Mouse (Mus musculus) gastrocnemius, postnatal 4 days (tissue): ENCODE measurements at regions not wholly inside any gene's neighbourhood (a gene's known extent, or its start where the extent isn't known, plus 50 kb on each side); places are given as distances from the start of the nearest gene placed in this dataset.

ENCODE experiments used
- DNase-seq, 2 experiments: peaks; one replicate each; pipeline ENCODE4 v3.0.0; 2021 to 2022; ENCODE audit warnings: low spot score in 2 of 2, mixed read lengths in 2 of 2

- no peak for DNase-seq
These were observed 318.1 kb upstream of the Runx1 start for GRCm38 (mm10) chr16:93144033-93144432.

- DNase-seq: peak in 1 of 2 experiments; percentile 34
These were observed 317.2 kb upstream of the Runx1 start for GRCm38 (mm10) chr16:93143164-93143563.

- DNase-seq: no peak
These were observed 316.0 kb upstream of the Runx1 start for GRCm38 (mm10) chr16:93141967-93142366.

DNA sequence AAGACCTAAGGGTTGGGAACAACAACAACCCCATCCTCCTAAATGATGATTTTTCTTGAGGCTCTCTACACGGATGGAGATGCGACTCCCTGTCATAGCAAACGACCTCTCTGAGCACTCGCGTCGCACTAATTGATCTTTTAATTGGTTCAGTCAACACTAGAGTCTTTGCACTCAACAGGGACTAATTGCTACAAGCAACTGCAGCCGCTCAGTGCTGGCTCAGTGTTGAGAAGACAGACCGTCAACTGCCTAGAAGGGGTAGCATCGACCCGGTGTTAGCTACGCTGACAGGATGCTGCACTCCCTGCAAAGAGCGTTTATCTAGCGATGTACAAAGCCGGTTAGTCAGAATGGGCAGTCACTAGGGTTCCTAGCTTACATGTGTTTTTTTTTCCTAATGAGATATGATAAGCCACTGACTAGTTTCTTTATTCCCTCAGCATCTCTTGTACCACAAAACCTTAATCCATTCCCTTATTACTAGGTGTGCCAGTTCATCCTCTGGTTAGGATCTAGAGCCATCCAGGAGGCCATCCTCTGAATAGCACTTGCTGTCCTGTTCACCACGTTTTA is 314.7 kb upstream of the Runx1 start:
- DNase-seq: no peak

GRCm38 (mm10) chr16:93137249-93137648 is 311.3 kb upstream of the Runx1 start:
- no peak for DNase-seq

- no peak for DNase-seq
These were observed 305.5 kb upstream of the Runx1 start for GRCm38 (mm10) chr16:93131404-93131803.

DNA sequence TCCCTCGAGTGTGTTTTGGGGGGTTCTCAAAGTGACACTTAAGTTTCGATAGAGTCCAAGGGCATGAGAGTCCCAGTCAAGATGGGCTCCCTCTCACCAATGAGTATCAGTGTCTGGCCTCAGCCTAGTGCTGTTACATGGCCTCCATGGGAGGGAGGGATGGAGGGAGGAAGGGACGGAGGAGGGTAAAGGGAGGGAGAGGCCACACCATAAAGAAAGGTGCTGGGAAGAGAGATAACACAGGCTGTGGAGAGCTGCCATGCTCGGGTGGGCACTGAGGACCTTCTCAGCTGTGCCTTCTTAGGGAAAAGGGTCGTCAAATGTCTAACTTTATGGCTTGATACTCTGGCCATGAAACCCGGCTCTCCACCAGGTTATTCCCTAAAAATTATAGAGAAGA is 304.7 kb upstream of the Runx1 start:
- DNase-seq: no peak

DNA sequence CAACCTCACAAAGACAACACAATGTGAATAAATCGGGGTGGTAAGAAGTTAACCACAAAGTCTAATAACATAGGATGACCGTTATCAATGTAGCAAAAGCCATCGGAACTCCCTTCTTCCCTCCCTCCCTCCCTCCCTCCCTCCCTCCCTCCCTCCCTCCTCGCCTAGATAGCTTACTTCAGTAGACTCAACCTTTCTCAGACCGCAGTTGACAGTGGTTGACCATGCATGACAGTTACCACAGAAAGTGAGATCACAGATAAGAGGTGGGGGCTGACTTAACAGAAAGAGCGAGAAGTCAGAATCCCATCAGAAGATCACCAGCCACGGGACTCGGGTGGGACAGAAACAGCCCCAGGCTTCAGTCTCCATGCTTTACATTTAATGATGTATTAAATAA is 297.8 kb upstream of the Runx1 start:
- DNase-seq: no peak

GRCm38 (mm10) chr16:93116111-93116969 is 290.4 kb upstream of the Runx1 start:
- DNase-seq: no peak

DNA sequence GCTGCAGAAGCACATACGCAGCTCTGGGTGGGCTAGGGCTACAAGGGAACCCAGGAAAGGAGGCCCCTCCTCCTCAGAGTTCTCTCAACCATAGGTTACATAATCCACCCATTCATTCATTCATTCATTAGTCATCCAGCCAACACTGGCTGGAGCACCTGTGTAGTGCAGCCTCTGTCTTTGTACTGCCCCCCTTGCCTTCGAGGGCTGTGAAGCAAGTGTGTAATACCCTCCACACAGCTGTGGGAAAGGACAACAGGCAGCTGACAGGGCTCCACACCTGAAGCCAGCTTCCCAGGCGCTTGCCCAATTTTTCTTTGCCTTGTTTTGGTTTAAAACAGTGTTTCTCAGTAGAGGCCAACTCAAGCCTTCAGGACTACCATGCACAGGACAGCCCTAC is 285.0 kb upstream of the Runx1 start:
- no peak for DNase-seq

GRCm38 (mm10) chr16:93110451-93110850 is 284.5 kb upstream of the Runx1 start:
- no peak for DNase-seq

GRCm38 (mm10) chr16:93109683-93110407 is 283.9 kb upstream of the Runx1 start:
- no peak for DNase-seq

- DNase-seq: no peak
These were observed 281.5 kb upstream of the Runx1 start for GRCm38 (mm10) chr16:93107524-93107845.

GRCm38 (mm10) chr16:93106811-93107523 is 281.0 kb upstream of the Runx1 start:
- DNase-seq: peak in 1 of 2 experiments; percentile 68

DNA sequence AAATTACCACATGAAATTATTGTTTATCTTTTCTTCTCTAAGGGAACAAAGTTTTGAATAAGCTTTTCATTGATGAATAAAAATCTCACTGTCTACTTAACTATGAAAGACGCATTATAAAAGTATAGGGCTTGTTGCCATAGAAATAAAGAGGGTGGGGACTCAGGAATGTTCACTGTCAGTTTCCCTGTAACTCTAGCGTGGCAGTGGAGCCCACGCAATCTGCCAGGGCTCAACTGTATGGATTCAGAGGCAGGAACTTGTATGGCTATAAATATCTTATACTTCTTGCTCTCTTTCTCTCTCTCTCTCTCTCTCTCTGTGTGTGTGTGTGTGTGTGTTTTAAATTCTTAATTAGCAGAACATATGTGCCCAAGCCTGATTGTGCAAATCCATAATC is 276.2 kb upstream of the Runx1 start:
- DNase-seq: no peak

GRCm38 (mm10) chr16:93098057-93098456 is 272.1 kb upstream of the Runx1 start:
- DNase-seq: no peak

DNA sequence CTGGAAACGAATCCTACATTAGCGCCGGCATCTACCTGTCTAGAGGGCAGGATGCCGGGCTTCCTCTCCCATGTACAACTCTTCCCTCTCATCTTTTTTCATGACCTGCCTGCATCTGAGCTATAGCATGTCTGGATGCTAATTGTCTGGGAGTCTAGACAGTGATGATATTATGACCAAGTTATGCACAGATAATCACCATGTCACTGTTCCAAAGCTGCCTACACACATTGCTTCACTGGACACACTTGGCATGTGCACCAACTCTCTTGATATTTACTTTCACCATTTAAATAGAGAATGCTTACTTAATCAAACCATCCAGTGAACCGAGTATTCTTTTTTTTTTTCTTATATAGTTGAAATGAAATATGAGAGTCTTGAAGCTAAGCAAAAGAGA is 270.2 kb upstream of the Runx1 start:
- no peak for DNase-seq

DNA sequence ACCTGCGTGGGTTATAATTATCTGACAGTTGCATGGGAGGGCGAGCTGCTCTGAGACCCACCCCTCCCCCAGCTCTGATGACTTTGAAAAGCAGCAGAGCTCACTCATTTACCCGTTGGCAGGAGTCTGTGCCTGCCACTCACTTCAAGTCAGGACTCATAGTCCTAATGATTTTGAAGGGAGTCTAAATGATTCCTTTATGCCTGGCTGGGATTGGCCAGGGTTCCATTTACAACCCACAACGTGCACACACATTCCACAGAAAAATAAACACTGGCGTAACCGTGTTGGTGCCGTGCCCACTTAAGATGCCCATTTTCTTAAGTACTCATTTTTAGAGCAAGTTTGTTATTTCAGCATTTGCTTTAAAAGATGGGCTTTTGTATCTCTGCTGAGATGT is 266.8 kb upstream of the Runx1 start:
- DNase-seq: no peak

- DNase-seq: no peak
These were observed 259.4 kb upstream of the Runx1 start for GRCm38 (mm10) chr16:93085227-93085883.

DNA sequence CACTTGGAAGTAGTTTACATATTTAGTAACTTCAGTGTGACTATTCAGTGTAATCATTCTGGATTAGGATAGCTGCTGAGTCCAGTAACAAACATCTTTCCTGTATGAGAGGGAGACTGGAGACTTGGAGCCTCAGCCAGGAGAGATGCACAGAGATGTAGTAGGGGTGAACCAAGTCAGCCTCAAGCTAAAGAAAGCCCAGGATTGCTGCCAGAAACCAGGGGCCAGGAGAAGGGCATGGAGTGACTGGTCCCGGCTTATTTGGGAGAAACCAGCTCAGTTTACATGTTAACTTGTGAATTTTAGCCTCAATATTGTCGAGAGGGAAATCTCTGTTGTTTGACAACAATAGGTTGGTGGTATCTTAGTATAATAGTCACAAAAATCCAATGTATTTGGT is 257.8 kb upstream of the Runx1 start:
- DNase-seq: no peak

DNA sequence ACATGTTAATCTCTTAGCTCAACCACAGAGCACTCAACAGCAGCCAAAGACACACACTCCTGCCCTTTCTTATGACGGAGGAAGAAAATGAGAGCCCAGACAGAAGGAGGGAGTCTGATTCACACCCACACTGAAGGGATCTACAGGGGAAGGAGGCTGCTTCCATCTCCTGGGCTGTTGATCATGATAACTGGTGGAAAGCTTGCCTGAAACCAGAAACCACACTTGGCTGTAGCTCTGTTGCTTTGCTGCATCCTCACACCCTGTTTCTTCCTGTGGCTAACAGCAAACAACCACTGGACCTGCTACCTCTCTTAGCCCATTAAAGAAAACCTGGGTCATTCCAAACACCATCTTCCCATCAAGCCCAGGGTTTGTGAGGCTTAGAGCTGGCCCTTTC is 257.2 kb upstream of the Runx1 start:
- no peak for DNase-seq
